Mouse (Mus musculus): ENCODE results near the gene Tsn. TPM values are rescaled to one million over a fixed set of nuclear protein-coding genes. Genes with fewer than 3 reads are reported as not detected.

The Tsn gene
- polyA plus RNA-seq, 1 experiment from 2014 or later, result 436 TPM

- H3K36me3 ChIP-seq (replicated peaks; ENCODE audit: control insufficient read depth, insufficient read depth), result peaks cover 22% of the 10 kb centered on the region
- no peaks in the 10 kb centered on the region for H3K27me3 ChIP-seq (ENCODE audit: control insufficient read depth, insufficient read depth, low read length)
- ATAC-seq (ENCODE audit: low FRiP score) (no peak), DNase-seq (ENCODE audit: low spot score) (peak; percentile 26)
- H3K27ac ChIP-seq, result no peak overlapping the region
- no peak overlapping the region for H3K9ac ChIP-seq
- H3K9me3 ChIP-seq (ENCODE audit: control insufficient read depth, low read length), result no peaks in the 10 kb centered on the region
- 69% methylated on average over 2 of the region's 2 CpGs for WGBS
- peaks cover 9% of the 10 kb centered on the region for H3K4me1 ChIP-seq (replicated peaks; ENCODE audit: control insufficient read depth, insufficient read depth, low read length)
- no peak overlapping the region for H3K4me3 ChIP-seq (replicated peaks; ENCODE audit: low read length)
- H3K4me2 ChIP-seq (replicated peaks), result no peak overlapping the region
These were observed 9.2 kb upstream of the Tsn start for GRCm38 (mm10) chr1:118320696-118321095.

GRCm38 (mm10) chr1:118310780-118311621, 538 bp downstream of the Tsn start:
- WGBS, result under 1% methylated on average over 67 of the region's 67 CpGs
- H3K4me3 ChIP-seq (replicated peaks; ENCODE audit: low read length), result peak overlapping the region; percentile 82
- DNase-seq (ENCODE audit: low spot score) (peak; percentile 91), ATAC-seq (ENCODE audit: low FRiP score) (peak; percentile 100)
- H3K9ac ChIP-seq, result peak overlapping the region; percentile 88
- H3K4me1 ChIP-seq (replicated peaks; ENCODE audit: control insufficient read depth, insufficient read depth, low read length), result peaks cover 13% of the 10 kb centered on the region
- H3K9me3 ChIP-seq (ENCODE audit: control insufficient read depth, low read length), result no peaks in the 10 kb centered on the region
- H3K27me3 ChIP-seq (ENCODE audit: control insufficient read depth, insufficient read depth, low read length), result no peaks in the 10 kb centered on the region; the same call in 1 of the 2 replicates
- H3K27ac ChIP-seq, result peak overlapping the region; percentile 90
- H3K4me2 ChIP-seq (replicated peaks), result peak overlapping the region; percentile 87
- H3K36me3 ChIP-seq (replicated peaks; ENCODE audit: control insufficient read depth, insufficient read depth), result peaks cover 15% of the 10 kb centered on the region

- H3K36me3 ChIP-seq (replicated peaks; ENCODE audit: control insufficient read depth, insufficient read depth), result peaks cover 80% of the 10 kb centered on the region
- no peak for ATAC-seq (ENCODE audit: low FRiP score)
- WGBS, result 96% methylated on average over 2 of the region's 2 CpGs
These were observed 13.8 kb downstream of the Tsn start for GRCm38 (mm10) chr1:118297719-118298118.

GRCm38 (mm10) chr1:118296673-118297072, 14.9 kb downstream of the Tsn start:
- H3K27me3 ChIP-seq (ENCODE audit: control insufficient read depth, insufficient read depth, low read length), result no peaks in the 10 kb centered on the region
- H3K36me3 ChIP-seq (replicated peaks; ENCODE audit: control insufficient read depth, insufficient read depth), result peaks cover 70% of the 10 kb centered on the region
- no peak overlapping the region for H3K4me2 ChIP-seq (replicated peaks)
- H3K9ac ChIP-seq, result no peak overlapping the region
- no peaks in the 10 kb centered on the region for H3K9me3 ChIP-seq (ENCODE audit: control insufficient read depth, low read length)
- H3K27ac ChIP-seq, result no peak overlapping the region
- no peaks in the 10 kb centered on the region for H3K4me1 ChIP-seq (replicated peaks; ENCODE audit: control insufficient read depth, insufficient read depth, low read length)
- H3K4me3 ChIP-seq (replicated peaks; ENCODE audit: low read length), result no peak overlapping the region
- ATAC-seq (ENCODE audit: low FRiP score), result no peak
- no peak for DNase-seq (ENCODE audit: low spot score)
- 97% methylated on average over 3 of the region's 3 CpGs for WGBS

More at GRCm38 (mm10) chr1:118297719-118298118, 13.8 kb downstream of the Tsn start:
- Histone ChIP-seq H3K27me3 (ENCODE audit: control insufficient read depth, insufficient read depth, low read length) (no peaks in the 10 kb centered on the region), H3K27ac (no peak overlapping the region), H3K4me3 (replicated peaks; ENCODE audit: low read length) (no peak overlapping the region), H3K4me1 (replicated peaks; ENCODE audit: control insufficient read depth, insufficient read depth, low read length) (no peaks in the 10 kb centered on the region), H3K9ac (no peak overlapping the region), H3K9me3 (ENCODE audit: control insufficient read depth, low read length) (no peaks in the 10 kb centered on the region), H3K4me2 (replicated peaks) (no peak overlapping the region)
- no peak for DNase-seq (ENCODE audit: low spot score)

- Histone ChIP-seq H3K36me3 (replicated peaks; ENCODE audit: control insufficient read depth, insufficient read depth) (peaks cover 51% of the 10 kb centered on the region), H3K27me3 (ENCODE audit: control insufficient read depth, insufficient read depth, low read length) (no peaks in the 10 kb centered on the region), H3K4me3 (replicated peaks; ENCODE audit: low read length) (no peak overlapping the region), H3K4me1 (replicated peaks; ENCODE audit: control insufficient read depth, insufficient read depth, low read length) (no peaks in the 10 kb centered on the region), H3K9ac (no peak overlapping the region), H3K27ac (no peak overlapping the region), H3K4me2 (replicated peaks) (no peak overlapping the region), H3K9me3 (ENCODE audit: control insufficient read depth, low read length) (no peaks in the 10 kb centered on the region)
- no peak for ATAC-seq (ENCODE audit: low FRiP score)
- no peak for DNase-seq (ENCODE audit: low spot score)
- WGBS, result 76% methylated on average over 5 of the region's 5 CpGs
These were observed 16.7 kb downstream of the Tsn start for GRCm38 (mm10) chr1:118294826-118295225.

- no peak overlapping the region for H3K4me3 ChIP-seq (replicated peaks; ENCODE audit: low read length)
- no peak for DNase-seq (ENCODE audit: low spot score)
- no peaks in the 10 kb centered on the region for H3K27me3 ChIP-seq (ENCODE audit: control insufficient read depth, insufficient read depth, low read length)
- H3K4me1 ChIP-seq (replicated peaks; ENCODE audit: control insufficient read depth, insufficient read depth, low read length), result no peaks in the 10 kb centered on the region
- 99% methylated on average over 3 of the region's 3 CpGs for WGBS
- no peak overlapping the region for H3K9ac ChIP-seq
- H3K27ac ChIP-seq, result no peak overlapping the region
- peaks cover 45% of the 10 kb centered on the region for H3K36me3 ChIP-seq (replicated peaks; ENCODE audit: control insufficient read depth, insufficient read depth)
- no peak overlapping the region for H3K4me2 ChIP-seq (replicated peaks)
- H3K9me3 ChIP-seq (ENCODE audit: control insufficient read depth, low read length), result no peaks in the 10 kb centered on the region
- 0 out of 2 replicates have a peak, but pooled peaks have one; percentile 32 for ATAC-seq (ENCODE audit: low FRiP score)
These were observed 17.3 kb downstream of the Tsn start for GRCm38 (mm10) chr1:118294192-118294591.

GRCm38 (mm10) chr1:118292291-118292690, 19.2 kb downstream of the Tsn start:
- DNase-seq (ENCODE audit: low spot score) (no peak), ATAC-seq (ENCODE audit: low FRiP score) (no peak)
- Histone ChIP-seq H3K4me1 (replicated peaks; ENCODE audit: control insufficient read depth, insufficient read depth, low read length) (no peaks in the 10 kb centered on the region), H3K9ac (no peak overlapping the region), H3K27ac (no peak overlapping the region), H3K36me3 (replicated peaks; ENCODE audit: control insufficient read depth, insufficient read depth) (peaks cover 26% of the 10 kb centered on the region), H3K27me3 (ENCODE audit: control insufficient read depth, insufficient read depth, low read length) (no peaks in the 10 kb centered on the region), H3K9me3 (ENCODE audit: control insufficient read depth, low read length) (no peaks in the 10 kb centered on the region), H3K4me2 (replicated peaks) (no peak overlapping the region), H3K4me3 (replicated peaks; ENCODE audit: low read length) (no peak overlapping the region)
- 88% methylated on average over 4 of the region's 4 CpGs for WGBS

GRCm38 (mm10) chr1:118275139-118275538, 36.4 kb downstream of the Tsn start:
- H3K4me2 ChIP-seq (replicated peaks), result no peak overlapping the region
- H3K27ac ChIP-seq, result no peak overlapping the region
- H3K9ac ChIP-seq, result no peak overlapping the region
- WGBS, result 11% methylated on average over 2 of the region's 2 CpGs
- DNase-seq (ENCODE audit: low spot score) (peak; percentile 74), ATAC-seq (ENCODE audit: low FRiP score) (no peak; the same call in 1 of the 2 replicates)
- no peaks in the 10 kb centered on the region for H3K36me3 ChIP-seq (replicated peaks; ENCODE audit: control insufficient read depth, insufficient read depth)
- no peaks in the 10 kb centered on the region for H3K9me3 ChIP-seq (ENCODE audit: control insufficient read depth, low read length)
- H3K4me1 ChIP-seq (replicated peaks; ENCODE audit: control insufficient read depth, insufficient read depth, low read length), result no peaks in the 10 kb centered on the region
- no peaks in the 10 kb centered on the region for H3K27me3 ChIP-seq (ENCODE audit: control insufficient read depth, insufficient read depth, low read length)
- H3K4me3 ChIP-seq (replicated peaks; ENCODE audit: low read length), result no peak overlapping the region

GRCm38 (mm10) chr1:118251931-118252330, 59.6 kb downstream of the Tsn start:
- Histone ChIP-seq H3K4me3 (replicated peaks; ENCODE audit: low read length) (no peak overlapping the region), H3K9ac (no peak overlapping the region), H3K4me1 (replicated peaks; ENCODE audit: control insufficient read depth, insufficient read depth, low read length) (no peaks in the 10 kb centered on the region), H3K36me3 (replicated peaks; ENCODE audit: control insufficient read depth, insufficient read depth) (no peaks in the 10 kb centered on the region), H3K9me3 (ENCODE audit: control insufficient read depth, low read length) (no peaks in the 10 kb centered on the region), H3K4me2 (replicated peaks) (no peak overlapping the region), H3K27me3 (ENCODE audit: control insufficient read depth, insufficient read depth, low read length) (no peaks in the 10 kb centered on the region), H3K27ac (no peak overlapping the region)
- WGBS, result 56% methylated on average over 2 of the region's 2 CpGs
- DNase-seq (ENCODE audit: low spot score), result no peak
- ATAC-seq (ENCODE audit: low FRiP score), result no peak

Measured in hindbrain, embryonic 14.5 days (tissue).